Mouse (Mus musculus): ENCODE results near the gene Ckap5.

DNA sequence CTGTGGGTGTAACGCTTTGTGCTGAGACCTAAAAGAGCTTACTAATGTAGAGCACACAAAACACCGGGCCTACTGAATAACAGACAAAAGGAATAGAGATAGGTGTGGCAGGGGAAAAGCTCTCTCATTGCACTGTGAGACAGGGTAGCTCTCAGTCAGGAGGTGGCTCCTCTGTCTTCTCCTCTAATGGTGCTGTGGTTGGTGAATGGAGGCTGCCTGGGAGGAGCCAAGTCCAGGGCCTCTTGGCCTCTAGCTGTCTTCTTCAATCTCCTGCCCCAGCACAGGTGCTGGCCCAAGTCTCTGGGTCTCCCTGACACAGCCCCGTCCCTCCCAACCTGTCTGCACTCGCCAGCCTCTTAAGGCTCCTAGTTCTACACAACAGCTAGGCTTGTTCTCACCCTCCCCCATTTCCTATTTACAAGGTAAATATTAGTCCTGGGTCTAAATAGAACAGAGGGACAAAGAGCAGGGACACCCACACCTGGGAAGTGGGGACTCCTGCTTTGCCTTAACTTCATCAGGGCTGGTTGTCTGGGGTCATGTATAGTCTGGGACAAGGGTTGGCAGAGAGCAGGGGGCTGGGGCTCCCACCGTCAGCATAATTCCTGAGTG, 110.3 kb downstream of the Ckap5 start:
- TF ChIP-seq POLR2A (IDR thresholded peaks at IDR 0.05; ENCODE audit: low read depth, low read length) (no peak), CTCF (IDR thresholded peaks at IDR 0.05; ENCODE audit: borderline replicate concordance, insufficient read depth, low read length) (no peak)

All from embryonic fibroblast, embryonic 13.5 days (primary cell).